ENCODE assay signal across 8 mouse cellular contexts in genomic region chr17:32166687-32167086, GRCm38 (mm10). TPM values are rescaled to one million over a fixed set of nuclear protein-coding genes. Genes with fewer than 3 reads are reported as not detected.
DNase-seq lines count a peak whose midpoint lies in the region; ATAC-seq lines count a peak whose summit lies in the region.

Gene Notch3, minus strand, starts transcription at chr17:32166852.

- peak within 1 kb of the TSS; percentile 78 for H3K27ac ChIP-seq in intestine, embryonic 16.5 days (ENCODE audit: low read length)
- peak within 1 kb of the TSS; percentile 94 for H3K27ac ChIP-seq in lung, embryonic 15.5 days

- 1% methylated on average over 38 of the region's 39 CpGs for WGBS in intestine, embryonic 16.5 days
- WGBS in lung, embryonic 15.5 days, result 0% methylated on average over 33 of the region's 39 CpGs

- DNase-seq in adrenal gland, postnatal 4 days (ENCODE audit: low spot score in 2 of 2), result no peak
- DNase-seq in gonadal fat pad, adult 2 months (ENCODE audit: low read depth), result no peak
- peak; percentile 15 for DNase-seq in splenic B cell, adult 2 months (ENCODE audit: low read depth, low spot score)
- no peak for DNase-seq in spleen, postnatal 14 days (ENCODE audit: low spot score in 2 of 2)

- peaks cover 6% of the 10 kb centered on the region; the same call in 1 of the 2 replicates for H3K9me3 ChIP-seq in erythroblast, embryonic 14.5 days (ENCODE audit: control insufficient read depth, low read length)
- no peaks in the 10 kb centered on the region for H3K9me3 ChIP-seq in intestine, embryonic 16.5 days (ENCODE audit: control insufficient read depth, low read length)
- no peaks in the 10 kb centered on the region for H3K9me3 ChIP-seq in lung, embryonic 15.5 days

- ATAC-seq in erythroblast, adult 5-6 weeks (replicated peaks; ENCODE audit: low FRiP score, poor library complexity, severe bottlenecking), result no peak
- peak; percentile 38; the same call in 1 of the 2 replicates for ATAC-seq in intestine, embryonic 16.5 days
- ATAC-seq in lung, embryonic 15.5 days (ENCODE audit: borderline replicate concordance, extremely low read depth, low FRiP score, low TSS enrichment), result peak; percentile 80

- H3K36me3 ChIP-seq in erythroblast, embryonic 14.5 days (ENCODE audit: control insufficient read depth), result no peaks in the 10 kb centered on the region
- no peaks in the 10 kb centered on the region for H3K36me3 ChIP-seq in intestine, embryonic 16.5 days (ENCODE audit: control insufficient read depth, insufficient read depth, low read length)
- no peaks in the 10 kb centered on the region for H3K36me3 ChIP-seq in lung, embryonic 15.5 days
- no peaks in the 10 kb centered on the region for H3K36me3 ChIP-seq in splenic B cell, adult 2 months (ENCODE audit: control insufficient read depth, insufficient read depth, low read length, poor library complexity, severe bottlenecking)

- peaks cover 38% of the 10 kb centered on the region for H3K4me1 ChIP-seq in erythroblast, embryonic 14.5 days (ENCODE audit: control insufficient read depth)
- peaks cover 40% of the 10 kb centered on the region for H3K4me1 ChIP-seq in intestine, embryonic 16.5 days (ENCODE audit: control insufficient read depth, insufficient read depth, low read length)
- H3K4me1 ChIP-seq in lung, embryonic 15.5 days, result peaks cover 42% of the 10 kb centered on the region

- peaks cover 68% of the 10 kb centered on the region for H3K27me3 ChIP-seq in erythroblast, embryonic 14.5 days (ENCODE audit: control insufficient read depth)
- no peaks in the 10 kb centered on the region for H3K27me3 ChIP-seq in intestine, embryonic 16.5 days (replicated peaks; ENCODE audit: control insufficient read depth, insufficient read depth, low read length)
- no peaks in the 10 kb centered on the region for H3K27me3 ChIP-seq in lung, embryonic 15.5 days
- H3K27me3 ChIP-seq in splenic B cell, adult 2 months (ENCODE audit: control insufficient read depth, insufficient read depth, low read length, poor library complexity, severe bottlenecking), result peaks cover 8% of the 10 kb centered on the region

- H3K4me2 ChIP-seq in intestine, embryonic 16.5 days (ENCODE audit: low read depth, low read length), result peak within 1 kb of the TSS; percentile 97
- peak within 1 kb of the TSS; percentile 88 for H3K4me2 ChIP-seq in lung, embryonic 15.5 days

- peak within 1 kb of the TSS; percentile 15 for H3K4me3 ChIP-seq in erythroblast, embryonic 14.5 days (replicated peaks)
- H3K4me3 ChIP-seq in intestine, embryonic 16.5 days (ENCODE audit: low read length), result peak within 1 kb of the TSS; percentile 73
- H3K4me3 ChIP-seq in lung, embryonic 15.5 days, result peak within 1 kb of the TSS; percentile 80

- H3K9ac ChIP-seq in intestine, embryonic 16.5 days (ENCODE audit: low read depth, low read length), result peak within 1 kb of the TSS; percentile 78
- H3K9ac ChIP-seq in lung, embryonic 15.5 days, result peak within 1 kb of the TSS; percentile 75

RNA-seq across cellular contexts. Expression of gene Notch3, which starts in this region (rescaled TPM):
- 0.01 TPM in 1 of 2 replicates, not detected in the other for polyA plus RNA-seq in erythroblast, embryonic 14.5 days (2012)
- not detected in 2 replicates for total RNA-seq in erythroblast, adult 5-6 weeks (2015; ENCODE audit: low replicate concordance)
- total RNA-seq in erythroblast, adult 5-6 weeks (2017; ENCODE audit: low replicate concordance), result 0.09 and 0.14 TPM in 2 replicates
- total RNA-seq in adrenal gland, postnatal 4 days (2021), result 10 to 100 TPM; 24.4 to 26.7 TPM
- polyA plus RNA-seq in gonadal fat pad, adult 2 months (2012; rRNA removed), result 41.3 and 41.7 TPM in 2 replicates
- polyA plus RNA-seq in intestine, embryonic 16.5 days (2015; fragmentation: Nextera tagmentation; extraction: Ambion mirVana), result 5.1 and 6.6 TPM in 2 replicates
- 18.2 and 19.8 TPM in 2 replicates for polyA plus RNA-seq in lung, embryonic 15.5 days (2015; fragmentation: Nextera tagmentation; extraction: Ambion mirVana)

Comparison
In these comparisons a context has a peak if more than half of its experiments do, and no peak if none do; other contexts are left out.
1. RNA of gene Notch3 (total RNA-seq): 24.4 to 26.7 TPM in adrenal gland, postnatal 4 days; 0.09 to 0.14 TPM in erythroblast, adult 5-6 weeks; every median in the first group is over 10 times any median in the second.
2. H3K4me3 ChIP-seq: peak in every context shown above with its lines; median percentile 80 in lung, embryonic 15.5 days; 73 in intestine, embryonic 16.5 days; 15 in erythroblast, embryonic 14.5 days.